Mouse (Mus musculus): ENCODE measurements at regions not wholly inside any gene's neighbourhood (a gene's known extent, or its start where the extent isn't known, plus 50 kb on each side); places are given as distances from the start of the nearest gene placed in this dataset.
"Not testable (repeated sequence)": the region's sequence is repeated elsewhere in the genome, so short reads cannot be mapped to it uniquely, and the experiment has no call there.

- no peak for DNase-seq (ENCODE audit: extremely low spot score, low read depth, low spot score)
Measured at GRCm38 (mm10) chr7:36229031-36229430, 426.2 kb upstream of the Zfp507 start.

- no peak for DNase-seq (ENCODE audit: extremely low spot score, low read depth, low spot score)
Measured at GRCm38 (mm10) chr7:36224416-36224815, 421.6 kb upstream of the Zfp507 start.

GRCm38 (mm10) chr7:36218386-36218785, 415.6 kb upstream of the Zfp507 start:
- DNase-seq (ENCODE audit: extremely low spot score, low read depth, low spot score), result no peak

- DNase-seq (ENCODE audit: extremely low spot score, low read depth, low spot score), result no peak
Measured at GRCm38 (mm10) chr7:36210034-36210433, 407.2 kb upstream of the Zfp507 start.

GRCm38 (mm10) chr7:36207525-36208260, 404.9 kb upstream of the Zfp507 start:
- no peak for DNase-seq (ENCODE audit: extremely low spot score, low read depth, low spot score)

- no peak for DNase-seq (ENCODE audit: extremely low spot score, low read depth, low spot score)
Measured at GRCm38 (mm10) chr7:36198091-36198700, 395.4 kb upstream of the Zfp507 start.

GRCm38 (mm10) chr7:36196154-36196720, 393.4 kb upstream of the Zfp507 start:
- no peak for DNase-seq (ENCODE audit: extremely low spot score, low read depth, low spot score)

- no peak for DNase-seq (ENCODE audit: extremely low spot score, low read depth, low spot score)
Measured at GRCm38 (mm10) chr7:36192645-36193044, 389.8 kb upstream of the Zfp507 start.

- DNase-seq (ENCODE audit: extremely low spot score, low read depth, low spot score), result no peak
Measured at GRCm38 (mm10) chr7:36177947-36178346, 375.1 kb upstream of the Zfp507 start.

GRCm38 (mm10) chr7:36175296-36175695, 372.5 kb upstream of the Zfp507 start:
- DNase-seq (ENCODE audit: extremely low spot score, low read depth, low spot score), result no peak

- not testable (repeated sequence) for DNase-seq (ENCODE audit: extremely low spot score, low read depth, low spot score)
Measured at GRCm38 (mm10) chr7:36172511-36172910, 369.7 kb upstream of the Zfp507 start.

- DNase-seq (ENCODE audit: extremely low spot score, low read depth, low spot score), result no peak
Measured at GRCm38 (mm10) chr7:36157270-36157945, 354.6 kb upstream of the Zfp507 start.

- no peak for DNase-seq (ENCODE audit: extremely low spot score, low read depth, low spot score)
Measured at GRCm38 (mm10) chr7:36156595-36156994, 353.8 kb upstream of the Zfp507 start.

GRCm38 (mm10) chr7:36155576-36155975, 352.8 kb upstream of the Zfp507 start:
- no peak for DNase-seq (ENCODE audit: extremely low spot score, low read depth, low spot score)

- no peak for DNase-seq (ENCODE audit: extremely low spot score, low read depth, low spot score)
Measured at GRCm38 (mm10) chr7:36155159-36155558, 352.4 kb upstream of the Zfp507 start.

- peak; percentile 41 for DNase-seq (ENCODE audit: extremely low spot score, low read depth, low spot score)
Measured at GRCm38 (mm10) chr7:36150871-36151560, 348.2 kb upstream of the Zfp507 start.

- DNase-seq (ENCODE audit: extremely low spot score, low read depth, low spot score), result no peak
Measured at GRCm38 (mm10) chr7:36136571-36136970, 333.8 kb upstream of the Zfp507 start.

- no peak for DNase-seq (ENCODE audit: extremely low spot score, low read depth, low spot score)
Measured at GRCm38 (mm10) chr7:36134557-36134956, 331.8 kb upstream of the Zfp507 start.

GRCm38 (mm10) chr7:36133658-36134143, 330.9 kb upstream of the Zfp507 start:
- no peak for DNase-seq (ENCODE audit: extremely low spot score, low read depth, low spot score)

- DNase-seq (ENCODE audit: extremely low spot score, low read depth, low spot score), result no peak
Measured at GRCm38 (mm10) chr7:36133026-36133425, 330.2 kb upstream of the Zfp507 start.

GRCm38 (mm10) chr7:36132569-36132968, 329.8 kb upstream of the Zfp507 start:
- DNase-seq (ENCODE audit: extremely low spot score, low read depth, low spot score), result no peak
